Mouse (Mus musculus) lung, embryonic 16.5 days (tissue): Measurements from ENCODE around the gene Amdhd1. TPM values are rescaled to one million over a fixed set of nuclear protein-coding genes. Genes with fewer than 3 reads are reported as not detected.

Source experiments
- ATAC-seq: fragments of 200-750 bp; cut with Nextera tagmentation; 2 replicates; pipeline ENCODE4 v1.8.0; 2017; ENCODE audit warnings: low read depth, mild to moderate bottlenecking, moderate library complexity
- H3K27ac ChIP-seq: fragments of 300-500 bp; sonication (generic); 2 replicates; pipeline ENCODE4 v1.5.1; 2014; ENCODE audit warnings: mild to moderate bottlenecking, control low read depth, low read length
- H3K27me3 ChIP-seq: fragments of 300-500 bp; sonication (generic); 2 replicates; pipeline ENCODE4 v1.6.1; 2014; ENCODE audit warnings: low read depth, low read length, mixed read lengths; ENCODE audit not compliant: control insufficient read depth, insufficient read depth
- H3K36me3 ChIP-seq: fragments of 300-500 bp; sonication (generic); 2 replicates; pipeline ENCODE4 v1.6.1; 2014; ENCODE audit warnings: low read length; ENCODE audit not compliant: control insufficient read depth, insufficient read depth
- H3K4me1 ChIP-seq: fragments of 300-500 bp; sonication (generic); replicated peaks from 2 replicates; pipeline ENCODE4 v1.6.1; 2014; ENCODE audit warnings: low read length, mixed read lengths; ENCODE audit not compliant: control insufficient read depth, insufficient read depth
- H3K4me2 ChIP-seq: fragments of 300-500 bp; sonication (generic); 2 replicates; pipeline ENCODE4 v1.6.1; 2014; ENCODE audit warnings: low read depth, low read length, control low read depth
- H3K4me3 ChIP-seq: fragments of 300-500 bp; sonication (generic); 2 replicates; pipeline ENCODE4 v1.5.1; 2014; ENCODE audit warnings: mild to moderate bottlenecking, low read length, control low read depth
- H3K9ac ChIP-seq: fragments of 300-500 bp; sonication (generic); 2 replicates; pipeline ENCODE4 v1.6.1; 2014; ENCODE audit warnings: low read length, control low read depth
- H3K9me3 ChIP-seq: fragments of 300-500 bp; sonication (generic); 2 replicates; pipeline ENCODE4 v1.6.1; 2016; ENCODE audit warnings: low read length; ENCODE audit not compliant: control insufficient read depth
- WGBS: fragments of 180-500 bp; shearing (Covaris S2); extraction: QIAGEN DNeasy Blood & Tissue Kit; methylation state at CpG from one replicate; pipeline ENCODE4 v1.1.7; 2014; 5-methylcytosine and 5-hydroxymethylcytosine counted together
- polyA plus RNA-seq: library from polyadenylated mRNA; unstranded; fragments of >200 nt; fragmentation: Nextera tagmentation; extraction: Ambion mirVana; gene quantifications from 2 replicates; pipeline ENCODE4 v1.2.1, GENCODE M21; 2015

Amdhd1 gene
- polyA plus RNA-seq, 1 experiment from 2014 or later: 0.24 TPM

DNA sequence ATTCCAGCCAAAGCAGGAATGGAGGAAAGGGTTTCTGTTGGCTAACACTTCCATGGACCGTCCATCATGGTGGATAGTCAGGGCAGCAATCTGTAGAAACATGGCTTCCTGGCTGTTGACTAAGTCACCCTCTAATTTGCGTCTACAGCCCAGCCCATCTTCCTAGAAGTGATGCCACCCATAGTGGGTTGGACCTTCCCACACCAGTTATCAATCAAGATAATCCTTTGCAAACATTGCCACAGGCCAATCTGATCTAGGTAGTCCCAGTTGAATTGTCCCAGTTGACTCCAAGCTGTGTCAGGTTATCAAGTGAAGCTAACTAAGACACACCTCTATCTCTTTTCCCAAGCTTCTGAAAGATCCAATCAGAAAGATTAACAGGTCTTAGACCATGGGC, 21.2 kb downstream of the Amdhd1 start:
- H3K36me3 ChIP-seq: no peaks in the 10 kb centered on the region
- no peak overlapping the region for H3K27ac ChIP-seq
- ATAC-seq: no peak
- 61% methylated on average over 2 of the region's 2 CpGs for WGBS
- no peaks in the 10 kb centered on the region for H3K9me3 ChIP-seq
- no peak overlapping the region for H3K4me3 ChIP-seq
- H3K4me2 ChIP-seq: no peak overlapping the region
- H3K9ac ChIP-seq: no peak overlapping the region
- peaks cover 5% of the 10 kb centered on the region; the same call in 1 of the 2 replicates for H3K4me1 ChIP-seq
- H3K27me3 ChIP-seq: no peaks in the 10 kb centered on the region

- Histone ChIP-seq H3K36me3 (no peaks in the 10 kb centered on the region), H3K9me3 (no peaks in the 10 kb centered on the region), H3K4me1 (peaks cover 5% of the 10 kb centered on the region; the same call in 1 of the 2 replicates), H3K4me3 (no peak overlapping the region), H3K27me3 (no peaks in the 10 kb centered on the region), H3K9ac (no peak overlapping the region), H3K27ac (no peak overlapping the region), H3K4me2 (no peak overlapping the region)
- no peak for ATAC-seq
- 51% methylated on average over 4 of the region's 4 CpGs for WGBS
These were observed 21.6 kb downstream of the Amdhd1 start for GRCm38 (mm10) chr10:93518186-93518585.

DNA sequence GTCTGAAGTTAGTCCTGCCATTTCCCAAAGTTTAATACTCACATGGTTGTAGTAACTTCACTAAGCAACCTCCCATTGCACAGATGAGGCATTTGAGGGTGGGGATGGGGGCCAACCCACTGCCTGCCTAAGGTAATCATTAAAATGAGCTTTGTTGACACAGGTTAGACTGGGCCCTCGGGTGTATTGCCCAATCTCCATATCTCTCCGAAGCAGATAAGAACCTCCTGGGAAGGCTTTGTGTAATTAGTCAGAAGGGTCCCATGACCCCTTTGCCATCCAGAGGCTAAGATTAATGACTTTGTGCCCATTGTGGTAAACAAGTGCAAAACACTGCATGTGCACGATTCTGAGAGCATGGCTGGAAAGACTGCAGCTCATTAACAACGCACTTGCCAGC, 22.1 kb downstream of the Amdhd1 start:
- H3K4me1 ChIP-seq: peaks cover 5% of the 10 kb centered on the region; the same call in 1 of the 2 replicates
- ATAC-seq: no peak
- no peak overlapping the region for H3K27ac ChIP-seq
- H3K36me3 ChIP-seq: no peaks in the 10 kb centered on the region
- 19% methylated on average over 4 of the region's 4 CpGs for WGBS
- H3K27me3 ChIP-seq: no peaks in the 10 kb centered on the region
- no peak overlapping the region for H3K4me3 ChIP-seq
- no peak overlapping the region for H3K9ac ChIP-seq
- H3K4me2 ChIP-seq: no peak overlapping the region
- H3K9me3 ChIP-seq: no peaks in the 10 kb centered on the region

- Histone ChIP-seq H3K4me3 (no peak overlapping the region), H3K9ac (no peak overlapping the region), H3K9me3 (no peaks in the 10 kb centered on the region), H3K36me3 (no peaks in the 10 kb centered on the region), H3K4me2 (no peak overlapping the region), H3K27ac (no peak overlapping the region), H3K4me1 (peaks cover 5% of the 10 kb centered on the region; the same call in 1 of the 2 replicates), H3K27me3 (no peaks in the 10 kb centered on the region)
- no peak for ATAC-seq
- WGBS: 68% methylated on average over 12 of the region's 12 CpGs
These were observed 23.9 kb downstream of the Amdhd1 start for GRCm38 (mm10) chr10:93515927-93516326.

- peaks cover 5% of the 10 kb centered on the region; the same call in 1 of the 2 replicates for H3K4me1 ChIP-seq
- H3K36me3 ChIP-seq: no peaks in the 10 kb centered on the region
- H3K4me2 ChIP-seq: no peak overlapping the region
- no peak overlapping the region for H3K9ac ChIP-seq
- ATAC-seq: no peak
- H3K4me3 ChIP-seq: no peak overlapping the region
- no peak overlapping the region for H3K27ac ChIP-seq
- H3K9me3 ChIP-seq: no peaks in the 10 kb centered on the region
- 16% methylated on average over 1 of the region's 1 CpGs for WGBS
- no peaks in the 10 kb centered on the region for H3K27me3 ChIP-seq
These were observed 24.4 kb downstream of the Amdhd1 start for GRCm38 (mm10) chr10:93515419-93515818.

- H3K4me2 ChIP-seq: no peak overlapping the region
- no peak overlapping the region for H3K4me3 ChIP-seq
- H3K36me3 ChIP-seq: no peaks in the 10 kb centered on the region
- H3K27me3 ChIP-seq: no peaks in the 10 kb centered on the region
- peaks cover 3% of the 10 kb centered on the region; the same call in 1 of the 2 replicates for H3K4me1 ChIP-seq
- WGBS: 77% methylated on average over 15 of the region's 15 CpGs
- ATAC-seq: 0 out of 2 replicates have a peak, but pooled peaks have one; percentile 31
- H3K27ac ChIP-seq: no peak overlapping the region
- H3K9me3 ChIP-seq: no peaks in the 10 kb centered on the region
- no peak overlapping the region for H3K9ac ChIP-seq
These were observed 30.2 kb downstream of the Amdhd1 start for GRCm38 (mm10) chr10:93509532-93510153.

GRCm38 (mm10) chr10:93508383-93508970, 31.4 kb downstream of the Amdhd1 start:
- H3K9me3 ChIP-seq: no peaks in the 10 kb centered on the region
- WGBS: 54% methylated on average over 7 of the region's 7 CpGs
- peak; percentile 74 for ATAC-seq
- H3K4me1 ChIP-seq: peaks cover 3% of the 10 kb centered on the region; the same call in 1 of the 2 replicates
- H3K27me3 ChIP-seq: no peaks in the 10 kb centered on the region
- H3K9ac ChIP-seq: no peak overlapping the region
- H3K36me3 ChIP-seq: no peaks in the 10 kb centered on the region
- no peak overlapping the region for H3K4me3 ChIP-seq
- no peak overlapping the region for H3K4me2 ChIP-seq
- no peak overlapping the region for H3K27ac ChIP-seq

GRCm38 (mm10) chr10:93501346-93501745, 38.5 kb downstream of the Amdhd1 start:
- H3K9me3 ChIP-seq: no peaks in the 10 kb centered on the region
- H3K27ac ChIP-seq: no peak overlapping the region
- no peaks in the 10 kb centered on the region for H3K4me1 ChIP-seq
- no peak overlapping the region for H3K9ac ChIP-seq
- WGBS: 77% methylated on average over 10 of the region's 10 CpGs
- H3K36me3 ChIP-seq: no peaks in the 10 kb centered on the region
- no peak for ATAC-seq
- no peak overlapping the region for H3K4me2 ChIP-seq
- no peak overlapping the region for H3K4me3 ChIP-seq
- H3K27me3 ChIP-seq: no peaks in the 10 kb centered on the region

GRCm38 (mm10) chr10:93500864-93501263, 39.0 kb downstream of the Amdhd1 start:
- ATAC-seq: no peak

More at GRCm38 (mm10) chr10:93500864-93501263, 39.0 kb downstream of the Amdhd1 start:
- no peaks in the 10 kb centered on the region for H3K4me1 ChIP-seq
- H3K27ac ChIP-seq: no peak overlapping the region
- no peak overlapping the region for H3K9ac ChIP-seq
- no peaks in the 10 kb centered on the region for H3K27me3 ChIP-seq
- WGBS: 56% methylated on average over 10 of the region's 10 CpGs
- no peaks in the 10 kb centered on the region for H3K36me3 ChIP-seq
- H3K4me2 ChIP-seq: no peak overlapping the region
- H3K9me3 ChIP-seq: no peaks in the 10 kb centered on the region
- no peak overlapping the region for H3K4me3 ChIP-seq
